Mouse (Mus musculus) heart, postnatal 10 days (tissue): ENCODE data around the gene Stxbp6. TPM values are rescaled to one million over a fixed set of nuclear protein-coding genes. Genes with fewer than 3 reads are reported as not detected.
"Not testable (repeated sequence)": the region's sequence is repeated elsewhere in the genome, so short reads cannot be mapped to it uniquely, and the experiment has no call there.

Source experiments
- DNase-seq, 2 experiments: peaks; one replicate each; pipeline ENCODE4 v3.0.0; 2021
- intact Hi-C: fragments of 180-260 bp; cut with DNase I; formaldehyde crosslinking; loops from one replicate; pipeline ENCODE4 v1.15.1; 2025
- total RNA-seq, 2 experiments: library from RNA; stranded (reverse); gene quantifications; 2 replicates each; pipeline ENCODE4 v1.2.3; 2021

Stxbp6 gene
- total RNA-seq, 2 experiments from 2014 or later = 9.6 to 12.9 TPM

GRCm38 (mm10) chr12:45060804-45061203 is 13.7 kb downstream of the Stxbp6 start:
- intact Hi-C loops = no loop called here
- DNase-seq = no peak

- DNase-seq = no peak
- intact Hi-C loops = no loop called here
Measured at GRCm38 (mm10) chr12:45058007-45058406, 16.5 kb downstream of the Stxbp6 start.

DNA sequence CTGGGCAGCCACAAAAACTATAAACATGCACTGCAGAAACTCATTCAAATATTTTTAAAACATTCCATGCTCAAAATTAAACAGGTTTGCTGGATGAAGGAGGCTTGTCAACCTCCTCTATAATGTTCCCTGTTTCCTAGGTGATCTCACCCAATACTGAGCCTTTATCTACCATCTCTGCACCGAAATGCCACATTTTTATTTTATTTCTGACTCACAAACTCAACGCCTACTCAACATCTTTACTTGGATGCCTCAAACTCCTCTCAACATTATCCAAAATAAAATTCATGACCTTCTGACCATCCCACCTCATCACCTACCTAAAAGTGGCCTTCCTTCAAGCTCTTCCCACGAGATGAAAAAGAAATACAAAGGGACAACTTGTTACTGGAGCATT is 18.1 kb downstream of the Stxbp6 start:
- DNase-seq = no peak
- intact Hi-C loops = no loop called here

DNA sequence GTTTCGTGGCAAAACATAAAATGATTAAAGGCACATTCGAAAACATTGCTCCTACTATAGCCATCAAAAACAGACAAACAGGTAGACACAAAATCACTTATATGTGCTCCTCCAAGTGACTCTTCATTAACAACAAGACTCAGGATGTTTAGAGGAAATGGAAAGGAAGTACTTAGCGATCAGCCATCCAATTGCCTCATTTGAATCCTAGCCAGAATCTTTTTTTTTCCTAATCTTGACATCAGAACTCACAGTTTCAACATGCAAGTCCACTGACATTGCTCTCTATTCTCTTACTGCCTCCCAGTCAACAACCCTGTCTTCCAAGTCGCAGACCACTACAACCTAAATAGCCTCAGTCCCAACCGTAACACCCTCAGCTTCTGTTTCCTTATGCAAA is 21.2 kb downstream of the Stxbp6 start:
- no peak for DNase-seq
- intact Hi-C loops = no loop called here

DNA sequence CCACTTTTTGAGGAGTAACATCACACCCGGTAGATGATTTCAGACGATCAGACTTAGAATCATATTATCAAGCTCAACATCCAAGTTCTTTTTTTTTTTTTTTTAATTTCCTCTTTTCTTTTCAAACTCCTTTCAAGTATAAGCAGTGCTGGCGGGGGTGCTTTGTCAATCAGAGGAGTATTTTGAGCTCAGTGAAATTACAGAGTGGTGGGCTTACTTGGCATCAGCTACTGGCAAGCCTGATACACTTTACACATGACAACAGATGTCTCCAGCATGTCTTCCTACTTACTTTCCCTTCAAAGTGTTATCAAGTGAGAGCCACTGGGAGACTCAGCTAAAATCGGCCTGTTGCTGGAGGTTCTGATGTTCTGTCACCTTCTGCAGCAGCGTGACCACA is 21.6 kb downstream of the Stxbp6 start:
- intact Hi-C loops = no loop called here
- no peak for DNase-seq

DNA sequence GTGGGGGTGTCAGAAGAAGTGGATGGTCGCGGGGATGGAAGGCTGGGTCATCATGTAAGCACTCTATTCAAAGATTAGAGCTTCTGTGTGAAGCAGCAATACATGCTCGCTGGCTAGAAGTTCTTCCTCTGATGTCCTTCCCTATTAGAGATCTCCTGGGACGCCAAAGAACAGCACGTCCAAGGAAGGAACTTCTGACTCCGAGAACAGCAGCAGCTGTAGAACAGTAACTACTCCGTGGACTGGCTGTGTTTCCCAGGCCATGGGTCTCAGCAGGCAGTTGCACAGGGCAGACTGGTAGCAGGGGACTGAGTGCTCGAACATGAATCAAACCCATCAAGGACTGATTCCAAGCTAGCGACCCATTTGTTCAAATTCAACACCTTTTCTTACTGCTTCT is 24.6 kb downstream of the Stxbp6 start:
- peak; percentile 46 to 66 for DNase-seq
- intact Hi-C loops = no loop called here

DNA sequence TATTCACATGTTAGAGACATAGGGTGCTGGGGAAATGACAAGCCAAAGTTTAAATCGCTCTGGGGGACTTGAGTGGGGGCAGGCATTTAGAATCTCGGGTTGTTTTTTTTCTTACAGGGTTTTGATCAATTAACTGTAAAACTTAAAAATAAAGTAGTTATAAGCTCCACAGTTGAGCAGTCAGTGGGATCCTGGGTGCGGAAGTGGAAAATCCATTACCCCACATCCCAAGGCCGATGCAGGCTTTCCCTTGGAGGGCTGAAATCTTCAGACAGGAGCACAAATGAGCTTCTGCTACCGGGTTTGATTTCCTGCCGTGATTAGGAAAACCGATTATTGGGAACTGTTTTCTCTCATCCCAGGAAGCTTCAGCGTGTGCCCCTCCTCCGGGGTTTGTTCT is 26.8 kb downstream of the Stxbp6 start:
- intact Hi-C loops, DNase-seq: not testable (repeated sequence)

DNA sequence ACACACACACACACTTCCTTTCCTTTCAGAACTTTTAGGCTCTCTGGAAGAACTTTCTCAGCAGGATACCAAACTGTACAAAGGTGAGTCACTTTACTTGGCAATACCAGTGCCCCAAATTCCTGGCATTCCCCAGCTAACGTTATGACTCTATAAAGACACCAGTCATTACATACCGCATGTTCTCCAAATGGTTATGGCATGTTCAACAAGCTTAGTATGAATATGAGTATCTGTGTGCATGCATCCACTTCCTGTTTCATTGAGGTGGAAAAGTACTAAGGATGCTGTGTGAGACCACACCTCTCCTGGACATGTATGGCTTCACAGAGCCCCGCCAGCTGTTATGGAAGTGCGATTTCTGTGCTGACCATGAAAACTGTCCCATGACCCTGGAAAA is 27.3 kb downstream of the Stxbp6 start:
- DNase-seq = no peak
- intact Hi-C loops = no loop called here

GRCm38 (mm10) chr12:45044581-45044980 is 29.9 kb downstream of the Stxbp6 start:
- intact Hi-C loops = no loop called here
- DNase-seq = no peak

GRCm38 (mm10) chr12:45042591-45043091 is 31.9 kb downstream of the Stxbp6 start:
- intact Hi-C loops = no loop called here
- DNase-seq = peak; percentile 36 to 45

GRCm38 (mm10) chr12:45037496-45037895 is 37.0 kb downstream of the Stxbp6 start:
- DNase-seq = no peak
- intact Hi-C loops = no loop called here

- intact Hi-C loops = no loop called here
- DNase-seq = no peak
Measured at GRCm38 (mm10) chr12:45037091-45037490, 37.4 kb downstream of the Stxbp6 start.

DNA sequence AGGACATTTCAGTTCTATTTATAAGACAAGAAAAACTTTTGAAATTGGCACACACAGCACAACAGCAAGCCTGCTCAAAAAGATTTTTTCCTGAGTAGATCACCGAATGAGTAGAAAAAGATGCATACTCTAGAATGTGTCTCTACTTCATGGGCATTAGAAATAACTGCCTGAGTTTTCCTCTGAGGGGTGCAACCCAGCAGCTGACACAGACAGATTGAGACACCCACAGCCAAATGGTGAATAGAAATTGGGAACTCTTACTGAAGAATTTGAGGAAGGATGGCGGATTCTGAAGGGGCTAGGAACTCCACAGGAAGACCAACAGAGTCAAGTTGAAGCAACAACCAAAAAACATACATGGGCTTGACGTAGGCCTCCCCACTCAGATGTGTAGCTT is 43.8 kb downstream of the Stxbp6 start:
- no peak for DNase-seq
- intact Hi-C loops = no loop called here

DNA sequence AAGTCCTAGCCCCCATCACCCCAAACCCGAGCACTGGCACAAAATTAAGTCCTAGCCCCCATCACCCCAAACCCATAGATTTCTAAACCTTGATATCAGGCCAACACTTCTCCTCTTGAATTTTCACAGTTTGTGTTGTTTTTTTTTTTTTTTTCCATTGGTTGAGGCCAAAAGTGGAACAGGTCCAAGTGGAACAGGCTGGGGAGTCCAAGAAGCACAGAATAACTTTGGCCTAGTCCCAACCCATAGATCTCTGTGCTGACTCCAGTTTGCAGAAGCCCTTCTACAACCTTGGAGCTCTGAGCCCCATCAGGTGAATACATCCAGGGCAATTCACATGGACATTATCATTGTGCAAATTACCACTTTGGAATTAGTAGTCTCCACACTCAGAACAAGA is 48.2 kb downstream of the Stxbp6 start:
- intact Hi-C loops = no loop called here
- no peak for DNase-seq

- DNase-seq = no peak
- intact Hi-C loops = no loop called here
Measured at GRCm38 (mm10) chr12:45020018-45020417, 54.5 kb downstream of the Stxbp6 start.

GRCm38 (mm10) chr12:45019059-45019822 is 55.3 kb downstream of the Stxbp6 start:
- intact Hi-C loops = loop anchor here (10.0 kb wide), 1 partner anchor 146 kb away; no protein-coding TSS in a partner anchor

GRCm38 (mm10) chr12:45013246-45013756 is 61.2 kb downstream of the Stxbp6 start:
- intact Hi-C loops = loop anchor here (2.0 to 10.0 kb wide), 4 partner anchors 59 to 161 kb away; partner anchors contain the start of gene Stxbp6

More at GRCm38 (mm10) chr12:45019059-45019822, 55.3 kb downstream of the Stxbp6 start:
- DNase-seq = no peak

GRCm38 (mm10) chr12:45011436-45012089 is 62.9 kb downstream of the Stxbp6 start:
- intact Hi-C loops = loop anchor here (2.0 to 10.0 kb wide), 4 partner anchors 61 to 159 kb away; partner anchors contain the start of gene Stxbp6

More at GRCm38 (mm10) chr12:45013246-45013756, 61.2 kb downstream of the Stxbp6 start:
- peak; percentile 78 to 82 for DNase-seq

GRCm38 (mm10) chr12:45011006-45011405 is 63.5 kb downstream of the Stxbp6 start:
- no peak for DNase-seq
- intact Hi-C loops = loop anchor here (5.0 to 10.0 kb wide), 3 partner anchors 61 to 159 kb away; partner anchors contain the start of gene Stxbp6

More at GRCm38 (mm10) chr12:45011436-45012089, 62.9 kb downstream of the Stxbp6 start:
- no peak for DNase-seq

DNA sequence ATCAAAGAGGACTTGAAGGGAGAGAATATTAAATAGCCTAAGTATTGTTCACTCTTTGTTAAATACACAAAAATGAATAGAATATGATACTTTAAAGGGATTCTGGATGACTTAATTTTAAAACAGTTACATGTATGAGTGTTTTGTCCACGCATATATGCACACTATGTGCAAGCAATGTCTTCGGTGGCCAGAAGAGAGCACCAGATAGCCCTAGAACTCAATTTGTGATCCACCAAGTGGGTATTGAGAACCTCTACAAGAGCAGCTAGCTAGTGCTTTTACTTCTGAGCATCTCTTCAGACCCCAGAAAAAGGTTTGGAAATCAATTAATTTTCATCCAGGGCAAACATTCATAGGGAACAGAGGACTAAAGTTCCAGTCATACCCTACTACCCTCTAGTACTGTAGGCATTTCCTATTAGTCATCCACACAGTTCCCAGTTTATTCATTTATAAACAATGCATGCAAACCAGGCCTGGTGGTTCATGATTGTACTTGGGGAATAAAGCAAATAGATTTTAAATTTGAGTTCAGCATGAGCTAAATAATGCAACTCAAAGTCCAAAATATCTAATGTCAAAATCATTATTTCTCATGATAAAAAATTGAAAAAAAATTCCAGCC is 64.4 kb downstream of the Stxbp6 start:
- intact Hi-C loops = loop anchor here (5.0 to 10.0 kb wide), 3 partner anchors 62 to 158 kb away; partner anchors contain the start of gene Stxbp6
- DNase-seq = no peak

DNA sequence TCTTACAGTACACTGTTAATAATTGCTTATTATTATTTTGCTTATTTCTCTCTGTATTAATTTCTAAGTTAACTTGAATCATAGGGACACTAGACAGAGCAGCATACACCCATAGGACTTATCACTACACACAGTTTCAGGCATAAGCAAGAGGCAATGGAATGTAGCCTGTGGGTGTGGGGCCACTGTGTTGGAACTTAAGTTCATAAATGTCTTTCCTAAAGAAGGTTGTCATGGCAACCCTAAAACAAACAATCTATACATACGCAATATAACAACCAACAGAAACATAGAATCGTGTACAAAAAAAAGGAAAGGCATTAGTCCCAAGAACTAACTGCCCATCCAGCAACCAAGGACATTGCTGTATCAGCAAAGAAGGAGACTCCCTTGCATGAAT is 67.9 kb downstream of the Stxbp6 start:
- no peak for DNase-seq
- intact Hi-C loops = no loop called here
